Mouse (Mus musculus) limb, embryonic 12.5 days (tissue): ENCODE measurements around the gene Opn1mw. TPM values are rescaled to one million over a fixed set of nuclear protein-coding genes. Genes with fewer than 3 reads are reported as not detected.

ENCODE experiments used
- ATAC-seq: fragments of 200-750 bp; cut with Nextera tagmentation; 2 replicates; pipeline ENCODE4 v1.8.0; 2017; ENCODE audit warnings: low read depth, moderate TSS enrichment; ENCODE audit not compliant: insufficient number of reproducible peaks, insufficient read depth, low FRiP score, low TSS enrichment
- H3K27ac ChIP-seq: fragments of 300-500 bp; sonication (generic); 2 replicates; pipeline ENCODE4 v1.5.1; 2016; ENCODE audit warnings: mild to moderate bottlenecking, moderate library complexity
- H3K27me3 ChIP-seq: fragments of 300-500 bp; sonication (generic); 2 replicates; pipeline ENCODE4 v1.6.1; 2016; ENCODE audit warnings: mild to moderate bottlenecking, moderate library complexity
- H3K36me3 ChIP-seq: fragments of 300-500 bp; sonication (generic); 2 replicates; pipeline ENCODE4 v1.6.1; 2016; ENCODE audit warnings: mild to moderate bottlenecking, moderate library complexity
- H3K4me1 ChIP-seq: fragments of 300-500 bp; sonication (generic); replicated peaks from 2 replicates; pipeline ENCODE4 v1.6.1; 2016
- H3K4me2 ChIP-seq: fragments of 300-500 bp; sonication (generic); 2 replicates; pipeline ENCODE4 v1.6.1; 2016; ENCODE audit warnings: mild to moderate bottlenecking, moderate library complexity
- H3K4me3 ChIP-seq: fragments of 300-500 bp; sonication (generic); replicated peaks from 2 replicates; pipeline ENCODE4 v1.5.1; 2016; ENCODE audit warnings: mild to moderate bottlenecking
- H3K9ac ChIP-seq: fragments of 300-500 bp; sonication (generic); replicated peaks from 2 replicates; pipeline ENCODE4 v1.6.1; 2016; ENCODE audit warnings: mild to moderate bottlenecking, moderate library complexity
- H3K9me3 ChIP-seq: fragments of 300-500 bp; sonication (generic); 2 replicates; pipeline ENCODE4 v1.6.1; 2016; ENCODE audit warnings: mild to moderate bottlenecking, moderate library complexity
- WGBS: fragments of 180-500 bp; shearing (Covaris S2); methylation state at CpG from one replicate; pipeline ENCODE4 v1.1.7; 2016; 5-methylcytosine and 5-hydroxymethylcytosine counted together
- polyA plus RNA-seq: library from polyadenylated mRNA; unstranded; fragments of >200 nt; fragmentation: Nextera tagmentation; extraction: Ambion mirVana; gene quantifications from 2 replicates; pipeline ENCODE4 v1.2.1, GENCODE M21; 2016

Gene Opn1mw
- not detected in 2 replicates for polyA plus RNA-seq

DNA sequence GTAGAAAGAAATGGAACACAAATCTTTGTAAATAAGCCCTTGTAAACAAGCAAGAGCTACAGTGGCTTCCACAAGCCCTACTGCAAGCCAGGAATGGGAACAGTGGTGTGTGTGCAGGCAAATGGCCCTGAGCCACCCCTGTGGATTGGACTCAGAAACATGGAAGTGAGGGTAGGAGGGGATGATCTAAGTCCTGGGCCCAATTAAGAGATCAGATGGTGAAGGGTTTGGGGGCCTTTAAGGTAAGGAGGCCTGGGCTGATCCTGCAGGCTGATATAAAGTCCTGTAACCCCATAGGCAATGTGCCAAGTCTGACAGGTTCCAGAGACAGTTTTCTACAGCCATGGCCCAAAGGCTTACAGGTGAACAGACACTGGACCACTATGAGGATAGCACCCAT lies at the start of gene Opn1mw:
Gene Opn1mw, plus strand, starts transcription at position 301 of the 400 bp plus-strand sequence.
- H3K4me3 ChIP-seq, result no peak within 1 kb of the TSS
- H3K9ac ChIP-seq, result no peak within 1 kb of the TSS
- H3K27ac ChIP-seq, result no peak within 1 kb of the TSS
- no peaks in the 10 kb centered on the region for H3K4me1 ChIP-seq
- H3K27me3 ChIP-seq, result peaks cover 18% of the 10 kb centered on the region
- no peak for ATAC-seq
- H3K9me3 ChIP-seq, result no peaks in the 10 kb centered on the region
- H3K36me3 ChIP-seq, result no peaks in the 10 kb centered on the region
- no peak within 1 kb of the TSS for H3K4me2 ChIP-seq

DNA sequence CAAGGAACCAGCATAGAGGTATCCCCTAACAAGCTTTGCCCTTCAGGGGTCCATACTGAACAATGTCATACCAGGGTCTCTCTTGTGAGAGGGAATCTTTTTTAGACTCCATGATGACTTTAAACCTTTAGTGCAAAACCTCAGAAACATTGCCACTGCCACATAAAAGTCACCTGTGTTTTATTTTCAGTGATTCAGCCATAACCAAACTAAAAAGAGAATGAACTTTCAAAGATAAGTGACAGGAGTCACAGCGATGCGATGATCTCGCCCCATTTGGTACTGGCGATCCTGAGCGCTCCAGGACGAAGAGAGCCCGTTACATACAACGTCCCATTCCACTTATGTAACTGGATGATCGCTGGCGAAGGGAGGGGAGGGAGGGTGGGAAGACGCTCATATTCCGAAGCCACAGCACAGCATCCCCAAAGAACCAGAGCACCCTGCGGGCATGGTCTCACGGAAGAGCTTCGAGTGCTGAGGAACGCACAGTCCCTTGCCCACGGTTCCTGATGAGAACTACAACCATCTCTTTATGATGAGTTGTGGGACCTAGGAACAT lies 42.9 kb upstream of the Opn1mw start:
- Histone ChIP-seq H3K9me3 (no peaks in the 10 kb centered on the region), H3K4me1 (0 out of 2 replicates have a peak, but pooled peaks cover 5% of the 10 kb centered on the region), H3K9ac (peak overlapping the region; percentile 83), H3K4me3 (peak overlapping the region; percentile 57), H3K36me3 (peaks cover 1% of the 10 kb centered on the region; the same call in 1 of the 2 replicates), H3K27ac (peak overlapping the region; percentile 94), H3K27me3 (peaks cover 16% of the 10 kb centered on the region), H3K4me2 (peak overlapping the region; percentile 63)
- ATAC-seq, result no peak
- 13% methylated on average over 17 of the region's 17 CpGs for WGBS

DNA sequence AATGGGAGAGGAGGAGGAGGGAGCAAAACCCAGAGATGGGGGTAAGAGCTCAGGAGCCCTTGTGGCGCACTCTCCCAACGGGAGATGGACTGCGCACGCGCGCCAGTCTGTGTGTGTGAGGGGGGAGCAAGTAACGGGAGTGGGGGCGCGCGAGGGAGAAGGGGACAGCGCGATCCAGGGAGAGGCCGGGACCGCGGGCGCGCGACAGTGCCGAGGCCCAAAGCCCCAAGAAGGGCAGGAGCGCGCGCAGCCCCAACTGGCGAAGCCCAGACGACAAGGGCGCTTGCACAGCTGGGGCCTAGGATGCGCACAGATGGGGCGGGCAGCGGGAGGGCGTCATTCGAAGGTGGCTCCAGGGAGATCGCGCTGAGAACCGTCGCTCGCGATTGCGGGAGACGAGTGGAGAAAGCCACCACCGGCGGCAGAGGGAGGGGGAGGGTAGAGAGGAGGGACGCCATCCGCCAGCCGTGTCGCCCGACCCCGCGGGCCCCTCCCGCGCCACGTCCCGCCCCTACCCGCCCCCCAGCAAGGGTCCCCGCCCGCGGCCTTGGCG lies 42.2 kb upstream of the Opn1mw start:
- Histone ChIP-seq H3K27me3 (peaks cover 16% of the 10 kb centered on the region), H3K4me3 (peak overlapping the region; percentile 57), H3K4me2 (peak overlapping the region; percentile 63), H3K9me3 (no peaks in the 10 kb centered on the region), H3K4me1 (0 out of 2 replicates have a peak, but pooled peaks cover 5% of the 10 kb centered on the region), H3K9ac (peak overlapping the region; percentile 83), H3K27ac (peak overlapping the region; percentile 94), H3K36me3 (no peaks in the 10 kb centered on the region)
- peak; percentile 63 for ATAC-seq
- WGBS, result 12% methylated on average over 48 of the region's 56 CpGs

DNA sequence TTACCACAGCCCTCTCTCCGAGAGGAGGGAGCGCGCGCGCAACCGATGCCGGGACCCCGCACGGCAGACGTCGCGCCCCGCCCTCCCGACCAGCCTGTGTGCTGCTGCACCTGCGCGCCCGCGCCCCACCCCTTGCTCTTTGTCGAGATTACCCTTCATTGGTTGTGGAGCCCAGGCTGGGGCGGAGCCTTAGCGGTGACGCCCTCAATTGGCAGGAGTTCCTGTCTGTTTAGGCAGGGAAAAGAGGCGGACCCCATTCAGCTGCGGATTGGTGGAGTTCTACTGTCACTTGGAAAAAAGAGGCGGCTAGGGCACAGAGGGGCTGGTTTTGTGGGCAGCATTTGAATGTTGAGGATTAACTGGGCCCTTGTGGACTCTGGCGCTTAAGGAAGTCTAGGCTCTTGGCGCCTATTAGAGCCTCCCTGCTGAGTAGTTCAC lies 41.6 kb upstream of the Opn1mw start:
- H3K4me1 ChIP-seq, result 0 out of 2 replicates have a peak, but pooled peaks cover 5% of the 10 kb centered on the region
- peak overlapping the region; percentile 83 for H3K9ac ChIP-seq
- H3K9me3 ChIP-seq, result no peaks in the 10 kb centered on the region
- peak overlapping the region; percentile 57 for H3K4me3 ChIP-seq
- ATAC-seq, result peak; percentile 99
- peak overlapping the region; percentile 49 for H3K4me2 ChIP-seq
- WGBS, result 12% methylated on average over 27 of the region's 27 CpGs
- H3K27me3 ChIP-seq, result peaks cover 16% of the 10 kb centered on the region
- no peaks in the 10 kb centered on the region for H3K36me3 ChIP-seq
- peak overlapping the region; percentile 94 for H3K27ac ChIP-seq

DNA sequence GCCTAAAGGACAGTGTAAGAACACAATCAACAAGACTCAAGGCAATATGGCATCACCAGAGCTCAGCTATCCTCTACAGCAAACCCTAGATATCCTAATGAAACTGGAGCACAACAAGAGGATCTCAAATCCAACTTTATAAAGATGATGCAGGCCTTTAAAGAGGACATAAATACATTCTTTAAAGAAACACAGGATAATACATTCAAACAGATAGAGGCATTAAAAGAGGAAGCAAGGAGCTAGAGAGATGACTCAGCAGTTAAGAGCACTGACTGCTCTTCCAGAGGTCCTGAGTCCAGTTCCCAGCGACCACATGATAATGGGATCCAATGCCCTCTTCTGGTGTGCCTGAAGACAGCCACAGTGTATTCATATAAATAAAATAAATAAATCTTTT lies 32.1 kb upstream of the Opn1mw start:
- Histone ChIP-seq H3K4me1 (no peaks in the 10 kb centered on the region), H3K9ac (no peak overlapping the region), H3K36me3 (no peaks in the 10 kb centered on the region), H3K9me3 (no peaks in the 10 kb centered on the region), H3K27ac (no peak overlapping the region), H3K4me3 (no peak overlapping the region), H3K4me2 (no peak overlapping the region), H3K27me3 (peaks cover 7% of the 10 kb centered on the region; the same call in 1 of the 2 replicates)
- 63% methylated on average over 1 of the region's 1 CpGs for WGBS
- ATAC-seq, result no peak

DNA sequence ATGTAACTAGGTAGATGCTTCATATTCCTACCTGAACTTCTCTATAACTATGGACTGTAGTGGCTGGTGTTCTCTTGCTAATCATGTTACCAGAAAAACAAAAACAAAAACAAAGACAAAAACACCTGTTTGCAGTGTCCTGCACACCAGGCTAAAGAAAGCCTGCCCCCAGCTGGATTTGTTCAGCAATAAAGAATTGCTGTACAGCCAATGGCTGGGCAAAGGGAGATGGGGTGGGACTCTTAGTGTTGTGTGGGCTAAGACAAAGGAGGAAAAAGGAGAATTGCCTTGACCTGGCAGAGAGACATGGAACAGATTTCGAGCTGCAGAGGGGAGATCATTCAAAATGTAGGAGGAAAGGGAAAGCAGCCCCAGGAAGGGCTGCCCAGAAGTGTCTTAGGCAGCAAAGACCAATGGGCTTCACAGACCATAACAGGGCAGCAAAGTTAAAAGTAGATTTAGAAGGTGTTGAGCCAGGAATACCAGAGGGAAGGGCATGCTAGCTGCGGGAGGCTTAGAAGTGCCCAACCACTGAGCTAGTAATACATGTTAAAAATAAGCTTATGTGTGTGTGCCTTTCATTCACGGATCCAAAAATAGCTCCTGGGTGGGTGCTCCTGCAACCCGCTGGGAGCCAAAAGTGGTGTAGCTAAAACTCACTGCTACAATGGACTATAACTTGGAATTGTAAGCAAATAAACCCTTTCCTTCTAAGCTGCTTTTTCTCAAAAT lies 23.6 kb upstream of the Opn1mw start:
- Histone ChIP-seq H3K36me3 (no peaks in the 10 kb centered on the region), H3K4me1 (no peaks in the 10 kb centered on the region), H3K9ac (no peak overlapping the region), H3K9me3 (no peaks in the 10 kb centered on the region), H3K27ac (no peak overlapping the region), H3K4me3 (no peak overlapping the region), H3K4me2 (no peak overlapping the region), H3K27me3 (peaks cover 13% of the 10 kb centered on the region)
- no peak for ATAC-seq
- WGBS, result 62% methylated on average over 4 of the region's 4 CpGs

DNA sequence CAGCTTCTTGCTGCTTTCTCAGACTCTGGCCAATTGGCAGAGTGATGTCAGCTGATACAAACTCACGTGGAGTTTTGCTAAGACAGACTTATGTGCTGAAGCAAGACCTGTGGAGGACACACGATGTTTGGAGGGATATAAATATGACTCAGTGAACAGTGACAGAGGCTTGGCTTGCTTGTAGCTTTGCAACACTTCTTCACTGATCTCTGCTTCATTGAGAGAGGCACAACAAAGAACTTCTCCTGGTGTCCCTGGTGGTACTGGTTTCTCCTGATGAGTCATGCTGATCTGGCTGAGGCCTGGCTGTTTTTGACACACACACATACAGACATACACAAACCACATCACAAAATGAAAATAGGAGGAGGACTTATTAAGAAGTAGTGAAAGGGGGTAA lies 21.3 kb upstream of the Opn1mw start:
- Histone ChIP-seq H3K4me1 (no peaks in the 10 kb centered on the region), H3K9me3 (no peaks in the 10 kb centered on the region), H3K9ac (no peak overlapping the region), H3K36me3 (no peaks in the 10 kb centered on the region), H3K27ac (no peak overlapping the region), H3K27me3 (peaks cover 18% of the 10 kb centered on the region), H3K4me3 (no peak overlapping the region), H3K4me2 (no peak overlapping the region)
- 51% methylated on average over 2 of the region's 2 CpGs for WGBS
- ATAC-seq, result no peak

DNA sequence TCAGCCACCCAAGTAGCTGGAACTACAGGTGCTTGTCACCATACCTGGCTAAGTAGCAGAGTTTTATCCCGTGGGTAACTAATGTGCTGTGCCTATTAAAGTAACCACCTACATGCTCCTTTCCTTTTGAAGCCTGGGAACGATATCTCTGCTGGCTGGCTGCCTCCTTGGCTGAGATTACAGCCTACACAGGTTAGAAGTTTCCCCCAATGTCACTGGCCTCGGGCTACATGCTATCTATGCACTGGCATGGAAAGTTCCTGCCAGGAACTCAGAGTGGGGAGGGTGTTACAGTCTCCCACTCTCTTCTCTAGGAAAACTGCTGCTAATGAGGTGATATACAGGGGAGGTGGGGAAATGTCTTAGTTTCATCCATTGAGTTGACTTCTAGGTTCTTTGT lies 18.5 kb upstream of the Opn1mw start:
- WGBS, result 47% methylated on average over 3 of the region's 3 CpGs

DNA sequence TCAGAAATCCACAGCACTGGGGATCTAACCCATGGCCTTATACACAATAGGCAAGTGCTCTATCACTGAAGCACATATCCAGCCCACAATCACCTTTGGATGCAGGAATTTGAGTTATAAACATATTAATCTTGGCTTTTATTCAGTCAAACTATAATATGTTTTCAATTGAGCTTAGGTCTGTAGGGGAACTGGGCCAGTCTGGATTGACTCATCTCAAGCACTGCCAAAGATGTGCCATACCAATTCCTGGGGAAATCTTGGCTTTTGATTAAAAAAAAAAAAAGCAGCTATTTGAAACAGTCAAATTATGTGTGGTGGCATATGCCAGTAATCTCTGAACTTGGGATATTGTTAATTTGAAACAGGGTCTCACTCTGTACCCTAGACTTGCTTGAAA lies 13.2 kb upstream of the Opn1mw start:
- H3K27me3 ChIP-seq, result peaks cover 4% of the 10 kb centered on the region
- H3K4me3 ChIP-seq, result no peak overlapping the region
- H3K36me3 ChIP-seq, result no peaks in the 10 kb centered on the region
- H3K9me3 ChIP-seq, result no peaks in the 10 kb centered on the region
- no peaks in the 10 kb centered on the region for H3K4me1 ChIP-seq
- no peak overlapping the region for H3K27ac ChIP-seq
- no peak overlapping the region for H3K4me2 ChIP-seq
- no peak for ATAC-seq
- H3K9ac ChIP-seq, result no peak overlapping the region

More for the DNA sequence above, 18.5 kb upstream of the Opn1mw start:
- H3K4me3 ChIP-seq, result no peak overlapping the region
- ATAC-seq, result no peak
- H3K9me3 ChIP-seq, result no peaks in the 10 kb centered on the region
- H3K27me3 ChIP-seq, result peaks cover 10% of the 10 kb centered on the region
- H3K4me1 ChIP-seq, result no peaks in the 10 kb centered on the region
- no peaks in the 10 kb centered on the region for H3K36me3 ChIP-seq
- no peak overlapping the region for H3K27ac ChIP-seq
- no peak overlapping the region for H3K4me2 ChIP-seq
- H3K9ac ChIP-seq, result no peak overlapping the region

DNA sequence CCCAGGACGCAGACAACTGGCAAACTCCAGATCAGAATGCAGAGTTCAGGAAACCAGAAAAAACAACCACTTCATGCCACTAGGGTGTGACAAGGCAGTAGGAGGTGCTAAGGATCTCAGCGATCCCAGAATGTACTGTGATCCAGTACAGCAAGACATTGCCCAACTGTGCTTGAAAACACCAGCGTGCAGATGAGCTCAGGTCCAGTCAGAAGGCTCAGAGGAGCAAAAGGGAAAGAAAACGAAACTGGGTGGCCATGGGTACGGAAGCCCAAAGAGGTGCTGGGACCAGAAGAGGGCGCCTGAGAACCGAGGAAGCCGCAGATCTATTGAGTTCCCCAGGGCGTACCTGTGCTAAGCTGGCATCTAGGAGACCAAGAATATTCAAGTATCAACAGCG lies 11.8 kb upstream of the Opn1mw start:
- no peak overlapping the region for H3K27ac ChIP-seq
- H3K4me2 ChIP-seq, result peak overlapping the region; percentile 42
- H3K4me3 ChIP-seq, result peak overlapping the region; percentile 23
- peaks cover 9% of the 10 kb centered on the region for H3K27me3 ChIP-seq
- no peaks in the 10 kb centered on the region for H3K36me3 ChIP-seq
- no peaks in the 10 kb centered on the region for H3K4me1 ChIP-seq
- WGBS, result 24% methylated on average over 10 of the region's 10 CpGs
- no peaks in the 10 kb centered on the region for H3K9me3 ChIP-seq
- no peak overlapping the region for H3K9ac ChIP-seq
- ATAC-seq, result peak; percentile 52; the same call in 1 of the 2 replicates

DNA sequence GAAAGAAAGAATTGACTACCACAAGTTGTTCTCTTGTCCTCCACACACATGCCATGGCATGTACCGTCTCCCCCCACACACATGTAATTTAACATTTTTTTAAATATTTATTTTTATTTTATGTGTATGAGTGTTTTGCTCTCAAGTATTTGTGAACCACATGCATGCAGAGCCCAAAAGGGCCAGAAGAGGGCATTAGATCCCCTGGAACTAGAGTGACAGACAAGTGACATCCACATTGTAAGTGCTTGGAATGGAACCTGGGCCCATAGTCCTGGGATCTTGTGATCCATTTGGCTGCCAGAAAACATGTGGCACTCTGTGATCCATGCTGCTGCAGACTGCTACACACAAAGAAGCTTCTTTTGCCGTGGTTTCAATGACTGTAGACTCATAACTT lies 2.3 kb upstream of the Opn1mw start:
- 52% methylated on average over 2 of the region's 2 CpGs for WGBS
- Histone ChIP-seq H3K4me2 (no peak overlapping the region), H3K4me3 (no peak overlapping the region), H3K27ac (no peak overlapping the region), H3K36me3 (no peaks in the 10 kb centered on the region), H3K9me3 (no peaks in the 10 kb centered on the region), H3K9ac (no peak overlapping the region), H3K27me3 (peaks cover 21% of the 10 kb centered on the region), H3K4me1 (no peaks in the 10 kb centered on the region)
- ATAC-seq, result no peak
